Comparison of ENCODE assay signal across 7 mouse cellular contexts in genomic region chr14:27115275-27115660, GRCm38 (mm10). TPM values are rescaled to one million over a fixed set of nuclear protein-coding genes. Genes with fewer than 3 reads are reported as not detected.
DNase-seq lines count a peak whose midpoint lies in the region; ATAC-seq and TF ChIP-seq lines count a peak whose summit lies in the region.

No protein-coding gene starts in this region.

- no peak for TF ChIP-seq POLR2A in embryonic fibroblast, embryonic 13.5 days (IDR thresholded peaks at IDR 0.05; ENCODE audit: low read depth, low read length)

- no peak for ATAC-seq in hindbrain, embryonic 14.5 days (ENCODE audit: low FRiP score)
- ATAC-seq in liver, embryonic 13.5 days (ENCODE audit: low read depth), result no peak
- ATAC-seq in stomach, postnatal 0 days (ENCODE audit: low FRiP score, low TSS enrichment), result peak; percentile 16; the same call in 1 of the 2 replicates
- ATAC-seq in activated CD4-positive, CD25-positive, alpha-beta regulatory T cell, adult 4 months, result no peak

- H3K27ac ChIP-seq in brown adipose tissue, adult 24 weeks (replicated peaks; ENCODE audit: low read depth, low read length), result no peak overlapping the region
- H3K27ac ChIP-seq in embryonic fibroblast, embryonic 13.5 days (ENCODE audit: insufficient read depth, low read length), result no peak overlapping the region
- no peak overlapping the region for H3K27ac ChIP-seq in hindbrain, embryonic 14.5 days
- H3K27ac ChIP-seq in liver, embryonic 13.5 days, result no peak overlapping the region
- peak overlapping the region; percentile 63; the same call in 1 of the 2 replicates for H3K27ac ChIP-seq in stomach, postnatal 0 days (replicated peaks)

- H3K4me2 ChIP-seq in hindbrain, embryonic 14.5 days (replicated peaks), result peak overlapping the region; percentile 95
- H3K4me2 ChIP-seq in liver, embryonic 13.5 days, result peak overlapping the region; percentile 73
- peak overlapping the region; percentile 98 for H3K4me2 ChIP-seq in stomach, postnatal 0 days (replicated peaks; ENCODE audit: low read depth)

- TF ChIP-seq EP300 in stomach, postnatal 0 days (optimal IDR thresholded peaks at IDR 0.05), result no peak

- TF ChIP-seq CTCF in embryonic fibroblast, embryonic 13.5 days (IDR thresholded peaks at IDR 0.05; ENCODE audit: borderline replicate concordance, insufficient read depth, low read length), result no peak
- TF ChIP-seq CTCF in stomach, postnatal 0 days (IDR thresholded peaks at IDR 0.05; ENCODE audit: low read depth), result no peak

- no peaks in the 10 kb centered on the region for H3K4me1 ChIP-seq in brown adipose tissue, adult 24 weeks (ENCODE audit: control insufficient read depth, insufficient read depth, insufficient read length, low read length)
- H3K4me1 ChIP-seq in embryonic fibroblast, embryonic 13.5 days (ENCODE audit: control insufficient read depth, insufficient read depth, low read length), result no peaks in the 10 kb centered on the region
- peaks cover 11% of the 10 kb centered on the region; the same call in 1 of the 2 replicates for H3K4me1 ChIP-seq in hindbrain, embryonic 14.5 days (replicated peaks; ENCODE audit: control insufficient read depth, insufficient read depth, low read length)
- H3K4me1 ChIP-seq in liver, embryonic 13.5 days (replicated peaks), result peaks cover 4% of the 10 kb centered on the region; the same call in 1 of the 2 replicates
- no peaks in the 10 kb centered on the region for H3K4me1 ChIP-seq in stomach, postnatal 0 days (replicated peaks; ENCODE audit: control insufficient read depth, insufficient read depth)

- no peaks in the 10 kb centered on the region for H3K36me3 ChIP-seq in hindbrain, embryonic 14.5 days (replicated peaks; ENCODE audit: control insufficient read depth, insufficient read depth)
- no peaks in the 10 kb centered on the region for H3K36me3 ChIP-seq in liver, embryonic 13.5 days
- no peaks in the 10 kb centered on the region for H3K36me3 ChIP-seq in stomach, postnatal 0 days (ENCODE audit: control insufficient read depth, insufficient read depth, low read length)

- H3K9me3 ChIP-seq in hindbrain, embryonic 14.5 days (ENCODE audit: control insufficient read depth, low read length), result no peaks in the 10 kb centered on the region
- no peaks in the 10 kb centered on the region for H3K9me3 ChIP-seq in liver, embryonic 13.5 days (replicated peaks)
- no peaks in the 10 kb centered on the region for H3K9me3 ChIP-seq in stomach, postnatal 0 days (ENCODE audit: control insufficient read depth, low read length)

- H3K27me3 ChIP-seq in hindbrain, embryonic 14.5 days (ENCODE audit: control insufficient read depth, insufficient read depth, low read length), result peaks cover 46% of the 10 kb centered on the region
- peaks cover 36% of the 10 kb centered on the region for H3K27me3 ChIP-seq in liver, embryonic 13.5 days
- no peaks in the 10 kb centered on the region for H3K27me3 ChIP-seq in stomach, postnatal 0 days (ENCODE audit: control insufficient read depth, insufficient read depth, low read length)

- no peak for DNase-seq in hindbrain, embryonic 14.5 days (ENCODE audit: low spot score)
- DNase-seq in liver, embryonic 13.5 days, result no peak
- no peak for DNase-seq in stomach, postnatal 0 days (ENCODE audit: low spot score)
- DNase-seq in thymus, postnatal 36 days, result no peak

- H3K9ac ChIP-seq in hindbrain, embryonic 14.5 days, result no peak overlapping the region
- H3K9ac ChIP-seq in liver, embryonic 13.5 days, result no peak overlapping the region
- H3K9ac ChIP-seq in stomach, postnatal 0 days (ENCODE audit: low read length), result peak overlapping the region; percentile 74

- peak overlapping the region; percentile 79 for H3K4me3 ChIP-seq in brown adipose tissue, adult 24 weeks (ENCODE audit: insufficient read depth, low read depth, low read length)
- H3K4me3 ChIP-seq in embryonic fibroblast, embryonic 13.5 days (ENCODE audit: insufficient read depth, low read length), result peak overlapping the region; percentile 44
- peak overlapping the region; percentile 46 for H3K4me3 ChIP-seq in hindbrain, embryonic 14.5 days (replicated peaks; ENCODE audit: low read length)
- peak overlapping the region; percentile 56 for H3K4me3 ChIP-seq in liver, embryonic 13.5 days (replicated peaks)
- H3K4me3 ChIP-seq in stomach, postnatal 0 days (ENCODE audit: low read depth, low read length), result peak overlapping the region; percentile 71

- WGBS in hindbrain, embryonic 14.5 days, result 14% methylated on average over 11 of the region's 11 CpGs
- 16% methylated on average over 11 of the region's 11 CpGs for WGBS in liver, embryonic 13.5 days (ENCODE audit: insufficient replicate concordance)
- WGBS in stomach, postnatal 0 days, result 13% methylated on average over 11 of the region's 11 CpGs

RNA-seq across cellular contexts. Expression of gene Arhgef3, which starts 0.6 kb away (rescaled TPM):
- 8.0 and 8.9 TPM in 2 replicates for polyA plus RNA-seq in brown adipose tissue, adult 24 weeks (2012; ENCODE audit: insufficient read depth, insufficient read length, missing spikeins)
- 1.3 and 2.5 TPM in 2 replicates for polyA plus RNA-seq in embryonic fibroblast, embryonic 13.5 days (2011; ENCODE audit: insufficient read length, low read depth, missing spikeins)
- 11.8 and 17.3 TPM in 2 replicates for polyA plus RNA-seq in hindbrain, embryonic 14.5 days (2014; fragmentation: Nextera tagmentation; extraction: Ambion mirVana)
- 3.7 and 4.9 TPM in 2 replicates for polyA plus RNA-seq in liver, embryonic 13.5 days (2015; fragmentation: Nextera tagmentation; extraction: Ambion mirVana)
- 13.1 and 14.1 TPM in 2 replicates for polyA plus RNA-seq in stomach, postnatal 0 days (2015; fragmentation: Nextera tagmentation; extraction: Ambion mirVana)
- polyA plus RNA-seq in activated CD4-positive, CD25-positive, alpha-beta regulatory T cell, adult 4 months (2017; shearing (Covaris generic)), result 100 to 1,000 TPM; 120 to 133 TPM
